Mouse (Mus musculus) liver, embryonic 11.5 days (tissue): ENCODE results near the gene Pdlim1. TPM values are rescaled to one million over a fixed set of nuclear protein-coding genes. Genes with fewer than 3 reads are reported as not detected.
"Not testable (repeated sequence)": the region's sequence is repeated elsewhere in the genome, so short reads cannot be mapped to it uniquely, and the experiment has no call there.

Experiments used
- ATAC-seq: fragments of 200-750 bp; cut with Nextera tagmentation; replicated peaks from 2 replicates; pipeline ENCODE4 v1.8.0; 2017; ENCODE audit warnings: moderate number of reproducible peaks, mild to moderate bottlenecking, moderate TSS enrichment, moderate library complexity; ENCODE audit not compliant: low FRiP score
- DNase-seq: peaks from one replicate; pipeline ENCODE4 v3.0.0-alpha.2; 2017; ENCODE audit warnings: low spot score
- H3K27ac ChIP-seq: fragments of 300-500 bp; sonication (generic); 2 replicates; pipeline ENCODE4 v1.5.1; 2014; ENCODE audit warnings: mild to moderate bottlenecking, low read depth, low read length, control low read depth
- H3K27me3 ChIP-seq: fragments of 300-500 bp; sonication (generic); replicated peaks from 2 replicates; pipeline ENCODE4 v1.6.1; 2014; ENCODE audit warnings: low read length, mixed read lengths; ENCODE audit not compliant: control insufficient read depth, insufficient read depth
- H3K36me3 ChIP-seq: fragments of 300-500 bp; sonication (generic); 2 replicates; pipeline ENCODE4 v1.6.1; 2014; ENCODE audit warnings: mild to moderate bottlenecking, low read length, moderate library complexity, mixed read lengths; ENCODE audit not compliant: control insufficient read depth, insufficient read depth
- H3K4me1 ChIP-seq: fragments of 300-500 bp; sonication (generic); replicated peaks from 2 replicates; pipeline ENCODE4 v1.6.1; 2014; ENCODE audit warnings: low read length, mixed read lengths; ENCODE audit not compliant: control insufficient read depth, insufficient read depth
- H3K4me2 ChIP-seq: fragments of 300-500 bp; sonication (generic); 2 replicates; pipeline ENCODE4 v1.6.1; 2014; ENCODE audit warnings: mild to moderate bottlenecking, control low read depth, moderate library complexity
- H3K4me3 ChIP-seq: fragments of 300-500 bp; sonication (generic); 2 replicates; pipeline ENCODE4 v1.5.1; 2014; ENCODE audit warnings: low read depth, low read length, control low read depth
- H3K9ac ChIP-seq: fragments of 300-500 bp; sonication (generic); 2 replicates; pipeline ENCODE4 v1.6.1; 2014; ENCODE audit warnings: low read depth, low read length, control low read depth
- H3K9me3 ChIP-seq: fragments of 300-500 bp; sonication (generic); 2 replicates; pipeline ENCODE4 v1.6.1; 2016; ENCODE audit warnings: low read length, inconsistent platforms, mixed read lengths; ENCODE audit not compliant: control insufficient read depth
- WGBS: fragments of 180-500 bp; shearing (Covaris S2); extraction: QIAGEN DNeasy Blood & Tissue Kit; methylation state at CpG from one replicate; pipeline ENCODE4 v1.1.7; 2014; 5-methylcytosine and 5-hydroxymethylcytosine counted together
- polyA plus RNA-seq: library from polyadenylated mRNA; unstranded; fragments of >200 nt; fragmentation: Nextera tagmentation; extraction: Ambion mirVana; gene quantifications from 2 replicates; pipeline ENCODE4 v1.2.1, GENCODE M21; 2014

Gene Pdlim1
- polyA plus RNA-seq, 1 experiment from 2014 or later: 118 TPM

DNA sequence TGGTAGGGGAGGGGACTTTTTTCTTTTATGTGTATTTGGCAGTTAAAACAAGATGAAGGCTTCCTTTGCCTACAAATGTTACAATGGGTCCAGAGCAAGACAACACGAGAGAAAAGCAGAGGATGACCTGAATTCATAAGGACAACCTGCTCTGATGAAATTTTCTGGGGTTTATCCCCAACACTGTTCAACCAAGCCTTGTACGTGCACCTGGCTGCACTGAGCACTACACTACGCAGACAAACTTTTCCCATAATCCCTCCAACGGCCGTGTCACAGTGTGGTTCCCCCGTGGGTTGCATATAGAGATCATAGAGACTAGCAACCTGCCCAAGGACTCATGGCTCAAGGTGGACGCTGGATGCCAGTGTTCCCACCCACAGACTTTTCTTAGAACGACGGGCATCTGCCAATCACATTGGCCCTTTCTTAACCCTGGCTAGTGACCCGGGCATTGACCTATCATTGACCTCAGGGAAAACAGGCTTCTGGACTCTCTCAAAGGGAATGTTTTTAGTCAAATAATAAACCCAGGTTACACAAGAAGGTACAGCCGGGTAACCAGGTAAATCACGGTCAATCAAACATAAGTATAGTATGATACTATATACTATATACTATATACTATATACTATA, 45.0 kb downstream of the Pdlim1 start:
- Histone ChIP-seq H3K27me3 (no peaks in the 10 kb centered on the region), H3K4me3 (no peak overlapping the region), H3K36me3 (peaks cover 2% of the 10 kb centered on the region; the same call in 1 of the 2 replicates), H3K9me3 (no peaks in the 10 kb centered on the region), H3K4me1 (no peaks in the 10 kb centered on the region), H3K9ac (no peak overlapping the region), H3K4me2 (no peak overlapping the region), H3K27ac (no peak overlapping the region)
- 81% methylated on average over 12 of the region's 12 CpGs for WGBS
- DNase-seq: no peak
- ATAC-seq: no peak

DNA sequence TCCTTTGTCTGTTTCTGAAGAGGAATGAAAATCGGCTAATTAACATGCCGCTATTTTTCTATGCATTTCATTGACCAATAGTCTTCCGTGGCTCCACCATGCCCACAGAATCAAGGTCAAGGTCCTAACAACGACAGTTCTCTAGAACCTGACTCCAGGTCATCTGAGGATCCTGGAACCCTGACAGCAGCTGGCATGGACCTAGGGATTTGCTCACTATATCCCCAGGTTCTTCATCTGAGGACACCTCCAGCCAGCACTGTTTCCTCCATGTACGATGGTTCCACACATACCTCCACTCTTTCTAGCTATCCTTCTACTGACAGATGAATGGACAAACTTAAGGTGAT, 45.9 kb downstream of the Pdlim1 start:
- Histone ChIP-seq H3K9ac (no peak overlapping the region), H3K4me2 (no peak overlapping the region), H3K4me1 (no peaks in the 10 kb centered on the region), H3K27me3 (no peaks in the 10 kb centered on the region), H3K9me3 (no peaks in the 10 kb centered on the region), H3K27ac (no peak overlapping the region), H3K4me3 (no peak overlapping the region), H3K36me3 (peaks cover 2% of the 10 kb centered on the region; the same call in 1 of the 2 replicates)
- DNase-seq: no peak
- WGBS: 62% methylated on average over 5 of the region's 5 CpGs
- ATAC-seq: no peak

DNA sequence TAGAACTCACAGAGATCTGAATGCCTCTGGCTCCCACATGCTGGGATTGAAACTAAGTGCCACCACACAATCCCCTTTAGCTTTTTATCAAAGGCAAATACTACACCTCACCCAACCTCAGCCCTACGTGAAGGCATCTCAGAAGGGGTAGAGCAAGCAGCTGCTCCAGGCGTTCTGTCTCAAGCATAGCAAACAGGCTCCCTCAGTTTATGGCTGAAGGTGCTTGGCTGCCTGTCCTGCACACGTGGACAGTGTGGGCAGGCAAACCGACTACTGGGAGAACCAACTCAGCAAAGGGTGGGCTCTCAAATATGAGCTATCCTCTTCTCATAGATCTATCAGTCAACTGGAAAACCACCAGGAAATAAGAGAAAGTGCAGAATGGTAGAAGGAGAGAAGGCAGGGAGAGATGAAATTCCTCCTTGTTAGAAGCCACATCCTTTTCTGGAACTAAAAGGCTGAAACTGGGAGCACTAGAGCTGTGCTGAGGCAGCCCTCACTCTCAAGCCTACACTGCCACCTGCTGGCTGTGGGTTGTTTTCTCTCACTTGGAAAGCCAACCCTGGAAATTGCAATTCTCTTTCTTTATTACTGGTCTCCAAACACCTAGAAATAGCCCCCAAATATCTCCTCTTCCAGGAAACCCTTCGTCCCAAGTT, 46.4 kb downstream of the Pdlim1 start:
- Histone ChIP-seq H3K9me3 (no peaks in the 10 kb centered on the region), H3K4me3 (no peak overlapping the region), H3K27ac (no peak overlapping the region), H3K36me3 (peaks cover 2% of the 10 kb centered on the region; the same call in 1 of the 2 replicates), H3K4me2 (no peak overlapping the region), H3K27me3 (no peaks in the 10 kb centered on the region), H3K9ac (no peak overlapping the region), H3K4me1 (no peaks in the 10 kb centered on the region)
- ATAC-seq (no peak; the same call in 1 of the 2 replicates), DNase-seq (no peak)
- WGBS: 66% methylated on average over 5 of the region's 5 CpGs

DNA sequence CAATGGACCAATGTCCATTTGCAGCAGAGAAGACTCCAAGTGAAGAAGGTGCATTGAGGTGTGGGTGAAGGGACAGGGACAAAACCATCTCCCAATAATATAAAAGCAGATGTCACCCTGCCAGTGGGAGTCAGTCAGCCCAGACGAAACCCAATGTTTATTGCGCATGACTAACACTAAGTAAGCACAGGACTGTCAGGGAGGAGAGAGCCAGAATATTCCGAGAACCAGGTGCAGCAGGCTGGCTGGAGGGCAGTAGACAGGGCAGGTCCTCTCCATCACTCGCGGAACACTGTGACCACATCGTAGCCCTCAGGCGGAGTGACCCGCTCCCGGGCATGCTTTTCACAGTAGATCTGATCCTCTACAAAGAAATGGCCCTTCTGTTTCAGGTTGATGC, 49.3 kb downstream of the Pdlim1 start:
- not testable (repeated sequence) for H3K27me3 ChIP-seq, H3K27ac ChIP-seq, H3K4me2 ChIP-seq, H3K36me3 ChIP-seq, H3K4me1 ChIP-seq, DNase-seq, ATAC-seq, H3K4me3 ChIP-seq, H3K9me3 ChIP-seq, H3K9ac ChIP-seq
- WGBS: 90% methylated on average over 9 of the region's 9 CpGs

DNA sequence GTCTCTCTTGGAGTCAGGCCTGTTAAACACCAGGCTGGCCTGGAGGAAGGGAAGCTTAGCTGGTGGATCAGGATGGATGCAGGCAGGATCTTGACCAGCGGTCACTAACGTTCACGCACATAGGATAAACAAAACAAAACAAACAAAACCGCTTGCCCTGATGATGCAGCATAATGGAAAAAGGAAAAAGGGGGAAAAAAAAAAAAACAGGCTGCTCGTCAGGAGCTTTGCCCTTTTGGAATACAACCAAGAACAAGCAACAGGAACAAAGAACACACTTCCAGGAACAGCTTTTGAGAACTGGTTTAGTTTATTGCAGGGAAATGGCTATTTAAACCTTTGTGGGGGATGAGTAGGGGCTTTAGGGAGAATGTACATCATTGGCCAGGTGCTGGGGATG, 50.8 kb downstream of the Pdlim1 start:
- Histone ChIP-seq H3K4me3 (no peak overlapping the region), H3K36me3 (no peaks in the 10 kb centered on the region), H3K27ac (no peak overlapping the region), H3K4me1 (no peaks in the 10 kb centered on the region), H3K27me3 (no peaks in the 10 kb centered on the region), H3K9ac (no peak overlapping the region), H3K4me2 (no peak overlapping the region), H3K9me3 (no peaks in the 10 kb centered on the region)
- ATAC-seq (no peak), DNase-seq (no peak)
- 80% methylated on average over 5 of the region's 5 CpGs for WGBS

DNA sequence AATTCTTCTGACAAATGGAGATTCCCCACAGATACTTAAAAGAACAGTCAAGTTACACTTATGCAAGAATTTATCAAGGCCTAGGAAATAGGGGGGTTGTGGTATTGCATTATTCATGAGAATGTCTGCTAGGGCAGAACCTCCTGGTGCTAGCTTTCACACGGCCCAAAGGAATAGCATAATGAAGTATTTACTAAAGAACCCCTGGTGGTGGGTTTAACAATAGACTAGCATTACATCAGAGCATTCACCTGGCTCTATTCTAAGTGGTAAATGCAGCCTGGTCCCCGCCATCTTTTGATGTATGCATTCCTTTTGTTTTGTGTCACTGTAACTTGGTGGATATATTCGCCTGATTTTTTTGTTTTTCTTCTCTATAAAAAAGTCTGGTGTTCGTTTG, 68.7 kb downstream of the Pdlim1 start:
- not testable (repeated sequence) for H3K4me3 ChIP-seq, H3K4me1 ChIP-seq, H3K9ac ChIP-seq, ATAC-seq, H3K27me3 ChIP-seq, H3K9me3 ChIP-seq, H3K36me3 ChIP-seq, DNase-seq, H3K27ac ChIP-seq, H3K4me2 ChIP-seq
- 72% methylated on average over 4 of the region's 4 CpGs for WGBS

DNA sequence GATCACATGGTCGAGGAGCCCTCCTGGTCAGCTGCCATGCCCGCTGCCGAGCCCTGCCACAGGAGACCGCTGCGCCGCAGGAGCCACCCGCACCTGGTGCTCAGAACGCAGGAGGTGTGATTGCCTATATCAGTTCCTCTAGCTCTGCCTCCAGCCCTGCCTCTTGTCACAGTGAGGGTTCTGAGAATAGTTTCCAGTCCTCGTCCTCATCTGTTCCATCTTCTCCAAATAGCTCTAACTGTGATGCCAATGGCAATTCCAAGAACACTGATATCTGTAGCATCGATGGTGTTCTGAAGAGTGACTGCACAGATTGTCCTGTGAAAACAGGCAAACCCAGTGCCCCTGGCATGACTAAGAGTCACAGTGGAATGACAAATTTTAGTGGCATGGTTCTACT, 81.0 kb downstream of the Pdlim1 start:
- 90% methylated on average over 10 of the region's 10 CpGs for WGBS
- Histone ChIP-seq H3K27me3 (no peaks in the 10 kb centered on the region), H3K9ac (no peak overlapping the region), H3K27ac (no peak overlapping the region), H3K4me2 (no peak overlapping the region), H3K9me3 (no peaks in the 10 kb centered on the region; the same call in 1 of the 2 replicates), H3K4me3 (no peak overlapping the region), H3K4me1 (no peaks in the 10 kb centered on the region), H3K36me3 (no peaks in the 10 kb centered on the region)
- ATAC-seq (no peak), DNase-seq (no peak)

DNA sequence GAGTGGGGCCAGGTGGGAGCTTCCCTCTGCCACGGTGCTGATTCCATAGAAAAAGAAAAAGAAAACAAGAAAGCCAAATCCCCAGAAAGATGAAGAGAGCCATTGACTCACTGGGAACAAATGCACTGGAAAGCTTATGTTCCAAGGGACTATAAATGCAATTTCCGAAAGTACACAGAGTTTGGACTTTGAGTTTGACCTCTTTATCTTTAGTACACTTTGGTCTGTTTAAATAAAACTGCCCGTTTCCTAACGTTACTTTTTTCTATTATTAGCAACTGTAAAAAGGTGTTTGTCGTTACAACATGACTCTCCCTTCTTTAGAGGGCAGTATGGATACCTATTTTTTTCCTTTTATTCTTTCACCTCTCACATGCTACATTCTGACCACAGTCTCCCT, 84.5 kb downstream of the Pdlim1 start, which contains the start of gene Cyp2c70:
Gene Cyp2c70 (minus strand): TSS at position 174 of the 400 bp plus-strand sequence.
- DNase-seq (no peak), ATAC-seq (no peak)
- Histone ChIP-seq H3K4me3 (no peak within 1 kb of the TSS), H3K9me3 (no peaks in the 10 kb centered on the region; the same call in 1 of the 2 replicates), H3K27me3 (no peaks in the 10 kb centered on the region), H3K9ac (no peak within 1 kb of the TSS), H3K4me2 (no peak within 1 kb of the TSS), H3K4me1 (no peaks in the 10 kb centered on the region), H3K27ac (no peak within 1 kb of the TSS; the same call in 1 of the 2 replicates), H3K36me3 (no peaks in the 10 kb centered on the region)
- 58% methylated on average over 5 of the region's 5 CpGs for WGBS

DNA sequence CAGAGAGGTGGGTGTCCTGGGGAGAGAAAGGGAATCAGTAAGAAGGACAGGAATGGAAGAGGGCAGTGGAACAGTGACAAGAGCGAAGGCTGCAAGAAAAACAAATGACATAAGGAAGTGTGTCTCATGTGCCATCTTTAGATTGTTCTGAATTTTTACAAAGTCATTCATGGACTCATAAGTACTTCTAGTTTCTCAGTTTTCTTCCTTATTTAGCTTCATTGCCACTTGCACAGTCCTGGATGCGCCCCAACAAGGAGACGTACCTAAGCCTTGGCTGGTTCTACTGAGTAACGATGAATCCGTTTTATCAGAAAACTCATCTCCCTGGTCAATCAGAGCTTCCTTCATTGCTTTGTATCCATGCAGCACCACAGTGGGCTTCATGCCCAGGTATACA, 88.0 kb downstream of the Pdlim1 start:
- H3K27ac ChIP-seq: no peak overlapping the region
- H3K36me3 ChIP-seq: no peaks in the 10 kb centered on the region
- H3K9me3 ChIP-seq: no peaks in the 10 kb centered on the region; the same call in 1 of the 2 replicates
- H3K9ac ChIP-seq: no peak overlapping the region
- 86% methylated on average over 5 of the region's 5 CpGs for WGBS
- no peak overlapping the region for H3K4me3 ChIP-seq
- H3K27me3 ChIP-seq: no peaks in the 10 kb centered on the region
- no peak overlapping the region for H3K4me2 ChIP-seq
- DNase-seq (no peak), ATAC-seq (no peak)
- H3K4me1 ChIP-seq: no peaks in the 10 kb centered on the region
